9 mouse cellular contexts compared by ENCODE assay signal in genomic region chr4:128891157-128891556, GRCm38 (mm10). TPM values are rescaled to one million over a fixed set of nuclear protein-coding genes. Genes with fewer than 3 reads are reported as not detected.
DNase-seq lines count a peak whose midpoint lies in the region; ATAC-seq lines count a peak whose summit lies in the region.
"Had no signal": no experiment of that assay in that cellular context is flagged by ENCODE, and none has a peak within 500 bp of the region (broad histone marks: within the 10 kb centered on the region; RNA-seq: fewer than 3 reads in every experiment).

No protein-coding gene starts in this region.

- no peaks in the 10 kb centered on the region for H3K9me3 ChIP-seq in heart, embryonic 14.5 days (ENCODE audit: control insufficient read depth, low read length)
- H3K9me3 ChIP-seq: neural tube, embryonic 12.5 days had no signal

- no peaks in the 10 kb centered on the region for H3K27me3 ChIP-seq in heart, embryonic 14.5 days (ENCODE audit: control insufficient read depth, insufficient read depth, low read length)

- H3K4me3 ChIP-seq in heart, embryonic 14.5 days (ENCODE audit: control insufficient read depth in 1 of 2, insufficient read depth in 1 of 2, low read depth in 1 of 2, low read length in 2 of 2): no peak overlapping the region
- H3K4me3 ChIP-seq: neural tube, embryonic 12.5 days had no signal

- peak; percentile 73 for DNase-seq in adrenal gland, adult 2 months
- no peak for DNase-seq in adrenal gland, adult 18-20 months (ENCODE audit: low spot score in 2 of 2)
- DNase-seq in brain, adult 2 months (ENCODE audit: low read depth, low spot score): peak; percentile 99
- DNase-seq in layer of hippocampus, adult 11-12 months (ENCODE audit: low spot score): peak; percentile 74
- DNase-seq in lung, postnatal 14 days: peak; percentile 82
- no peak for DNase-seq in embryo, embryonic 9.5 days (ENCODE audit: extremely low spot score)

- ATAC-seq in heart, embryonic 14.5 days (ENCODE audit: insufficient number of reproducible peaks, insufficient read depth, low FRiP score, low read depth): peak; percentile 42
- no peak for ATAC-seq in monocyte, adult 5-6 weeks (replicated peaks; ENCODE audit: insufficient number of reproducible peaks, low FRiP score, low TSS enrichment, poor library complexity, severe bottlenecking)

- no peak overlapping the region for H3K9ac ChIP-seq in heart, embryonic 14.5 days (ENCODE audit: low read length)
- H3K9ac ChIP-seq: neural tube, embryonic 12.5 days had no signal

- 31% methylated on average over 1 of the region's 1 CpGs for WGBS in heart, embryonic 14.5 days

- no peaks in the 10 kb centered on the region for H3K36me3 ChIP-seq in heart, embryonic 14.5 days (ENCODE audit: control insufficient read depth, insufficient read depth, low read length)
- H3K36me3 ChIP-seq: neural tube, embryonic 12.5 days had no signal

- no peak overlapping the region for H3K4me2 ChIP-seq in heart, embryonic 14.5 days (ENCODE audit: low read length)
- H3K4me2 ChIP-seq: neural tube, embryonic 12.5 days had no signal

- no peak overlapping the region for H3K27ac ChIP-seq in heart, embryonic 14.5 days (replicated peaks in 1 of 2; ENCODE audit: control insufficient read depth in 1 of 2, insufficient read depth in 1 of 2, low read depth in 2 of 2, low read length in 2 of 2)
- H3K27ac ChIP-seq: neural tube, embryonic 12.5 days had no signal

- peaks cover 0 to 5% of the 10 kb centered on the region in 2 experiments; a peak in 2 of 4 replicates for H3K4me1 ChIP-seq in heart, embryonic 14.5 days (ENCODE audit: control insufficient read depth in 2 of 2, insufficient read depth in 2 of 2, low read length in 2 of 2)

RNA-seq across cellular contexts. Expression of gene Trim62, which starts 7.8 kb away (rescaled TPM):
- 10 to 100 TPM in 1 of 2 experiments, 1 to 10 TPM in 1; 8.4 to 12.5 TPM for total RNA-seq in adrenal gland, adult 2 months (2021)
- polyA plus RNA-seq in adrenal gland, adult 2 months (2012; rRNA removed): 26.5 and 32.3 TPM in 2 replicates
- 1 to 10 TPM; 4.5 to 8.8 TPM for total RNA-seq in adrenal gland, adult 18-20 months (2021)
- 3.5 and 3.6 TPM in 2 replicates for polyA plus RNA-seq in heart, embryonic 14.5 days (2014; fragmentation: Nextera tagmentation; extraction: Ambion mirVana)
- 0.75 to 3.5 TPM (median 0.95 TPM) in 3 replicates for total RNA-seq in monocyte, adult 5-6 weeks (2017)

Comparison
In these comparisons a context has a peak if more than half of its experiments do, and no peak if none do; other contexts are left out.
1. DNase-seq: peak in adrenal gland, adult 2 months (single experiment), brain, adult 2 months (single experiment), layer of hippocampus, adult 11-12 months (single experiment) and lung, postnatal 14 days (single experiment); none in adrenal gland, adult 18-20 months (0 of 2) and embryo, embryonic 9.5 days (single experiment).